In the genomic region with DNA sequence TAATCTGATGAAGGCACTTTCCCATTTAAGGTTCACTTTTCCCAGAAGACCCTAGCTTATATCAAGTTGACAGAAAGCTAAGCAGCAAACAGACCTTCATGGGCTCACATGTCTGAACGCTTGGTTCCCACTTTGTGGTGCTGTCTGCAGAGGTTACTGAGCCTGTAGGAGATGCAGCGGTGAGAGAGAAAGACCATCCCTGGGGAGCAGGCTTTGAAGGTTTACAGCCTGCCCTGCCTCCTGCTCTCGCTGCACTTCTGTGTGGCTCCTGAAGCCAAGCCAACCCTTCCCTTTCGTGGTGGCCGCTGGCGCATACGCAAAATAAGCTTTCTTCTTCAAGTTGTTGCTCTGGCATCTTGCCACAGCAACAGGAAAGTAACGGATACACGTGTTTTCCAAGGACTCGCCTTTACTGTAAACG, we compare ENCODE assay signal across 9 mouse cellular contexts. TPM values are rescaled to one million over a fixed set of nuclear protein-coding genes. Genes with fewer than 3 reads are reported as not detected.
A peak's percentile ranks its signal among the peaks of the same experiment; 100 is the strongest.
DNase-seq lines count a peak whose midpoint lies in the region; ATAC-seq and TF ChIP-seq lines count a peak whose summit lies in the region.
"Had no signal": no experiment of that assay in that cellular context is flagged by ENCODE, and none has a peak within 500 bp of the region (broad histone marks: within the 10 kb centered on the region; RNA-seq: fewer than 3 reads in every experiment).

Gene 4930550C14Rik, plus strand, starts transcription at position 35 of the 421 bp plus-strand sequence.

- H3K4me2 ChIP-seq in hindbrain, embryonic 12.5 days (replicated peaks), result peak within 1 kb of the TSS; percentile 11; the same call in 1 of the 2 replicates
- H3K4me2 ChIP-seq in limb, embryonic 12.5 days, result peak within 1 kb of the TSS; percentile 45
- peak within 1 kb of the TSS; percentile 6; the same call in 1 of the 2 replicates for H3K4me2 ChIP-seq in midbrain, embryonic 15.5 days

- 0 out of 2 replicates have a peak within 1 kb of the TSS, but pooled peaks have one; percentile 1 for H3K4me3 ChIP-seq in left cerebral cortex, adult 2 months
- H3K4me3 ChIP-seq in hindbrain, embryonic 12.5 days, result no peak within 1 kb of the TSS
- 0 out of 2 replicates have a peak within 1 kb of the TSS, but pooled peaks have one; percentile 1 for H3K4me3 ChIP-seq in limb, embryonic 12.5 days (replicated peaks)
- H3K4me3 ChIP-seq in midbrain, embryonic 15.5 days, result no peak within 1 kb of the TSS

- TF ChIP-seq CTCF in left cerebral cortex, adult 2 months (IDR thresholded peaks at IDR 0.05), result no peak; the same call in 1 of the 2 replicates

- H3K27ac ChIP-seq in left cerebral cortex, adult 2 months, result 0 out of 2 replicates have a peak within 1 kb of the TSS, but pooled peaks have one; percentile 10
- 0 out of 2 replicates have a peak within 1 kb of the TSS, but pooled peaks have one; percentile 23 for H3K27ac ChIP-seq in hindbrain, embryonic 12.5 days
- H3K27ac ChIP-seq in limb, embryonic 12.5 days, result peak within 1 kb of the TSS; percentile 46
- no peak within 1 kb of the TSS for H3K27ac ChIP-seq in midbrain, embryonic 15.5 days

- 24% methylated on average over 11 of the region's 11 CpGs for WGBS in hindbrain, embryonic 12.5 days
- WGBS in limb, embryonic 12.5 days, result 9% methylated on average over 11 of the region's 11 CpGs
- WGBS in midbrain, embryonic 15.5 days, result 33% methylated on average over 11 of the region's 11 CpGs

- H3K27me3 ChIP-seq in hindbrain, embryonic 12.5 days, result no peaks in the 10 kb centered on the region
- no peaks in the 10 kb centered on the region for H3K27me3 ChIP-seq in limb, embryonic 12.5 days
- H3K27me3 ChIP-seq in midbrain, embryonic 15.5 days (replicated peaks), result no peaks in the 10 kb centered on the region
- H3K27me3 ChIP-seq: CH12.LX had no signal

- no peaks in the 10 kb centered on the region for H3K36me3 ChIP-seq in hindbrain, embryonic 12.5 days
- no peaks in the 10 kb centered on the region for H3K36me3 ChIP-seq in limb, embryonic 12.5 days
- no peaks in the 10 kb centered on the region for H3K36me3 ChIP-seq in midbrain, embryonic 15.5 days (replicated peaks)

- H3K4me1 ChIP-seq in hindbrain, embryonic 12.5 days, result peaks cover 22% of the 10 kb centered on the region
- peaks cover 33% of the 10 kb centered on the region for H3K4me1 ChIP-seq in limb, embryonic 12.5 days (replicated peaks)
- H3K4me1 ChIP-seq in midbrain, embryonic 15.5 days, result peaks cover 22% of the 10 kb centered on the region

- H3K9me3 ChIP-seq in hindbrain, embryonic 12.5 days (replicated peaks), result no peaks in the 10 kb centered on the region
- H3K9me3 ChIP-seq in limb, embryonic 12.5 days, result no peaks in the 10 kb centered on the region
- H3K9me3 ChIP-seq in midbrain, embryonic 15.5 days, result no peaks in the 10 kb centered on the region

- no peak for ATAC-seq in hindbrain, embryonic 12.5 days (ENCODE audit: low FRiP score)
- ATAC-seq in limb, embryonic 12.5 days (ENCODE audit: insufficient number of reproducible peaks, insufficient read depth, low FRiP score, low TSS enrichment, low read depth), result no peak
- no peak for ATAC-seq in midbrain, embryonic 15.5 days (replicated peaks)

- no peak for DNase-seq in left cerebral cortex, adult 2 months (ENCODE audit: extremely low spot score in 1 of 2, low spot score in 2 of 2)
- DNase-seq in left cerebral cortex, adult 11 months (ENCODE audit: low spot score), result no peak
- DNase-seq in fibroblast of lung, adult 2 months (ENCODE audit: low read depth), result peak; percentile 37
- DNase-seq in frontal cortex, adult 2 months (ENCODE audit: extremely low spot score in 1 of 2, low spot score in 1 of 2), result no peak
- DNase-seq in cerebellum, postnatal 25 days, result no peak

- no peak within 1 kb of the TSS for H3K9ac ChIP-seq in hindbrain, embryonic 12.5 days
- H3K9ac ChIP-seq in limb, embryonic 12.5 days (replicated peaks), result no peak within 1 kb of the TSS
- no peak within 1 kb of the TSS for H3K9ac ChIP-seq in midbrain, embryonic 15.5 days

- intact Hi-C loops in left cerebral cortex, adult 2 months (cut with DNase I), result no loop called here

RNA-seq across cellular contexts. Expression of gene 4930550C14Rik, which starts in this region (rescaled TPM):
- under 1 TPM in 1 of 2 experiments, not detected in 1; 0.16 TPM for total RNA-seq in left cerebral cortex, adult 2 months (2021)
- 0.49 and 0.77 TPM in 2 replicates for polyA plus RNA-seq in hindbrain, embryonic 12.5 days (2016; fragmentation: Nextera tagmentation; extraction: Ambion mirVana)
- polyA plus RNA-seq in limb, embryonic 12.5 days (2016; fragmentation: Nextera tagmentation; extraction: Ambion mirVana), result 0.68 TPM in 2 replicates
- polyA plus RNA-seq in midbrain, embryonic 15.5 days (2015; fragmentation: Nextera tagmentation; extraction: Ambion mirVana), result 0.13 and 0.28 TPM in 2 replicates
- polyA plus RNA-seq in frontal cortex, adult 2 months (2012; rRNA removed), result 0.66 and 1.1 TPM in 2 replicates

Comparison
In these comparisons a context has a peak if more than half of its experiments do, and no peak if none do; other contexts are left out.
1. H3K4me3 ChIP-seq: peak in left cerebral cortex, adult 2 months (single experiment) and limb, embryonic 12.5 days (single experiment); none in hindbrain, embryonic 12.5 days (single experiment) and midbrain, embryonic 15.5 days (single experiment).
2. Peak in every context shown above with its lines, with median percentiles within 50 percentile points of each other: H3K4me2 ChIP-seq.